Mouse (Mus musculus) hindbrain, postnatal 0 days (tissue): ENCODE results near the gene Gm21958. TPM values are rescaled to one million over a fixed set of nuclear protein-coding genes. Genes with fewer than 3 reads are reported as not detected.

Source experiments
- ATAC-seq: fragments of 200-750 bp; cut with Nextera tagmentation; 2 replicates; pipeline ENCODE4 v1.8.0; 2017; ENCODE audit warnings: mild to moderate bottlenecking, moderate TSS enrichment, moderate library complexity
- DNase-seq: peaks from one replicate; pipeline ENCODE4 v3.0.0-alpha.2; 2015; ENCODE audit warnings: low spot score
- H3K27ac ChIP-seq: fragments of 300-500 bp; sonication (generic); 2 replicates; pipeline ENCODE4 v1.5.1; 2014; ENCODE audit warnings: mild to moderate bottlenecking
- H3K27me3 ChIP-seq: fragments of 300-500 bp; sonication (generic); 2 replicates; pipeline ENCODE4 v1.6.1; 2014; ENCODE audit warnings: low read length, mixed read lengths; ENCODE audit not compliant: insufficient read depth
- H3K36me3 ChIP-seq: fragments of 300-500 bp; sonication (generic); 2 replicates; pipeline ENCODE4 v1.6.1; 2014; ENCODE audit warnings: low read length, mixed read lengths; ENCODE audit not compliant: insufficient read depth
- H3K4me1 ChIP-seq: fragments of 300-500 bp; sonication (generic); 2 replicates; pipeline ENCODE4 v1.6.1; 2014; ENCODE audit warnings: antibody characterized with exemption, low read length, mixed read lengths; ENCODE audit not compliant: insufficient read depth
- H3K4me2 ChIP-seq: fragments of 300-500 bp; sonication (generic); 2 replicates; pipeline ENCODE4 v1.6.1; 2014; ENCODE audit warnings: low read depth, mild to moderate bottlenecking, low read length, moderate library complexity, mixed read lengths
- H3K4me3 ChIP-seq: fragments of 300-500 bp; sonication (generic); 2 replicates; pipeline ENCODE4 v1.5.1; 2014; ENCODE audit warnings: low read length
- H3K9ac ChIP-seq: fragments of 300-500 bp; sonication (generic); replicated peaks from 2 replicates; pipeline ENCODE4 v1.6.1; 2014; ENCODE audit warnings: mild to moderate bottlenecking, low read length, moderate library complexity, mixed read lengths
- H3K9me3 ChIP-seq: fragments of 300-500 bp; sonication (generic); 2 replicates; pipeline ENCODE4 v1.6.1; 2016; ENCODE audit warnings: low read length, mixed read lengths
- CTCF ChIP-seq: IDR thresholded peaks from 2 replicates; pipeline ENCODE4 v1.5.1; 2016; ENCODE audit warnings: antibody characterized with exemption, control low read depth, low read depth
- WGBS: fragments of 180-500 bp; shearing (Covaris S2); extraction: QIAGEN DNeasy Blood & Tissue Kit; methylation state at CpG from one replicate; pipeline ENCODE4 v1.1.7; 2014; 5-methylcytosine and 5-hydroxymethylcytosine counted together
- polyA plus RNA-seq: library from polyadenylated mRNA; unstranded; fragments of >200 nt; fragmentation: Nextera tagmentation; extraction: Ambion mirVana; gene quantifications from 2 replicates; pipeline ENCODE4 v1.2.1, GENCODE M21; 2015
- total RNA-seq: library from RNA; depleted of rRNA; stranded (reverse); fragments of >200 nt; gene quantifications from 2 replicates; pipeline ENCODE4 v1.2.3, GENCODE M21; 2014

Gene Gm21958
- total and polyA plus RNA-seq, 2 experiments from 2014 or later = not detected

DNA sequence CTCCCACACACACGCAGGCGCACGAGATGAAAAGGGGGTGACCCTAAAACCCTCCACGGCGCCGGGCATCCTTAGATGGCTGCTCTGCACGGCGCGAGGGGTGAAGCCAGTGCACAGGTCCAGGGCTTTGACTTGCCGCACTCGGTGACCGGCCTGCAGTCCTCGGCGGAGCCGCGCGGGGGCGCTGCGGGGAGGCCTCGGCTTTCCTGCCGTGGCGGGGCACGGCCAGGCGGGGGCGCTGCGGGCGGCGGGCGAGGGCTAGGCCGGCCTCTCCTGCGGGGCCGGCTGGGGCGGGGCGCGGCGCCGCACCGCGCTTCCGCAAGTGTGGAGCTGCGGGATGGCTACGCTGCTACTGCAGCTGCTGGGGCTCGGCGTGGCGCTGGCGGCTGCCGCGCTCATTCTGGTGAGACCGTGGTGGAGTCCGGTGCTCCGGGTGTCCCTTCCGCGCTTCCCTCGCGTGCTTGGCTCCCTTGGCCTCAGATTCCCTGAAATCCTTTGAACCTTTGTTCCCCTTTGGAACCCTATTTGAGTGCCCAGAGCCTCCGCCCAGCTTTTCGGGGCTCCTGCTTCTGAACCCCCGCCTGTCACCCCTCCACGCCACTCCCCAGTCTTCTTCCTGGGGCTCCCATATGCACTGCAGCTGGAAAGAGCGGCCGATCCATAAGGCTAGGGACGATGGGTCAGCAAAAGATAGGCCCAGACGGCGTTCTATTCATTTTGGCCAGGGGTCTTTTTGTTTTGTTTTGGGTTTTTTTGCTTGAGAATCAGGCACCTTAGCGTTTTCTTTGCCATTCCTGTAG, 21.3 kb upstream of the Gm21958 start, which contains the start of the genes Exosc8 and Alg5:
Gene Exosc8, minus strand, starts transcription at position 147 of the 800 bp plus-strand sequence.
Gene Alg5, plus strand, starts transcription at position 293 of the 800 bp plus-strand sequence.
- Histone ChIP-seq H3K9me3 (no peaks in the 10 kb centered on the region), H3K27me3 (no peaks in the 10 kb centered on the region), H3K4me2 (peak within 1 kb of the TSS; percentile 93), H3K36me3 (peaks cover 29% of the 10 kb centered on the region), H3K4me1 (peaks cover 4% of the 10 kb centered on the region; the same call in 1 of the 2 replicates), H3K9ac (peak within 1 kb of the TSS; percentile 96), H3K27ac (peak within 1 kb of the TSS; percentile 99), H3K4me3 (peak within 1 kb of the TSS; percentile 90)
- under 1% methylated on average over 51 of the region's 65 CpGs for WGBS
- TF ChIP-seq CTCF = peak; percentile 74
- DNase-seq (peak; percentile 90), ATAC-seq (peak; percentile 93)

DNA sequence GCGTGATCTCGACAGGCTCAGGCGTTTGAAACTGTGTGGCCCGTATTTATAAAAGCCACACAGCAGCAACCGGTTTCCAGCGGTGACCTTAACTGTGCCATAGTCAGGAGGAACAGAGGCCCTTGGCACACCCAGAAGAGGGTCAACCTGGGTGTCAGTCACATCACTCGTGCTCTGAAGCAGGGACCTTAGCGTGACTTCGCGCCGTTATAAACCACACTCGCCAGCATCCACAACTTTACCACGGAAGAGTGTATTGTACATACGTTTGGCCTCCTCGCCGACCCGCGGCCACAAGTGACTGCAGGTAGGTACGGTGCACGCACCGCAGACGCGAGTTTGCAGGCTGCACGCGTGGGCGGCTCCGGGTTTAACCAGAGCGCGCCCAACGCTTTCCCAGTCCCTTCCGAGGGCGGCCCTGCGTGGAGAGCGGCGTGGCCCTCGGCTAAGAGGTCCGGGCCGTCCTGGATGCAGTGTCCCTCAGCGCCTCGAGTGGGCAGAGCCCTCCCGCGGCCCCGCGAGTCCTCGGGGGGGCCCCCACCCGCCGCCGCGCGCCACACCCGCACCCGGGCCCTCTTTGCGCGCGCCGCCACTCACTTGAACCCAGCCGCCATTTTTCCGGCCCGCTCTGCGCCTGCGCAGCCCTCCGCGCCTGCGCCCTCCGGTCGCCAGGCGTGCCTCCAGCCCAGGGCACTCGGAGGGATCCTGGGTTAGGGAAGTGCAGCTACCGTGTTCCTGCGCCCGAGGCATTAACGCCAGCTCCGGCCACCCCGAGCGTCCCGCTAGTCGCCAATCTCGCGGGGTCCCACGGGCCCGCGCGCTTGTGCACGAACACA, 20.5 kb upstream of the Gm21958 start:
- peak overlapping the region; percentile 93 for H3K4me2 ChIP-seq
- peaks cover 4% of the 10 kb centered on the region; the same call in 1 of the 2 replicates for H3K4me1 ChIP-seq
- DNase-seq = peak; percentile 94
- ATAC-seq = peak; percentile 95
- no peak for TF ChIP-seq CTCF
- H3K9me3 ChIP-seq = no peaks in the 10 kb centered on the region
- under 1% methylated on average over 83 of the region's 84 CpGs for WGBS
- peak overlapping the region; percentile 90 for H3K4me3 ChIP-seq
- H3K27me3 ChIP-seq = no peaks in the 10 kb centered on the region
- H3K27ac ChIP-seq = peak overlapping the region; percentile 99
- peak overlapping the region; percentile 96 for H3K9ac ChIP-seq
- peaks cover 34% of the 10 kb centered on the region for H3K36me3 ChIP-seq

DNA sequence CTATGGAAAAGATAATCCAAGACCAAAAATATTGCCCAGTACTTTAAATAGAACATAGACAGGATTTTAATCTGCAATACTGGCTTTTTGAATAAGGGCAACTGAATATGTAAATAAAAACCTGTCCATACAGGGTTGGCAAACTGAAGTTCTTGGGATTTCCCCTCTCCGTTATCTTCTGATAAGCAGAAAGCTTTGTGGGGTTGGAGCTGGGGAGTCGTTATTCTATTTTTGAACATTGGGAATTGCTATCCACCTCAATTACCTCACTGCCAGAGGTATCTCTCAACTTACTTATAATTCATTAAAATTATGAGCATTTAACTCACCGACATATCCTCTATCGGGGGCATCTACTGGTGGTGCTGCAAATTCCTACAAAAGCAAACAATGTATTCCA, 18.2 kb upstream of the Gm21958 start:
- 95% methylated on average over 4 of the region's 4 CpGs for WGBS

DNA sequence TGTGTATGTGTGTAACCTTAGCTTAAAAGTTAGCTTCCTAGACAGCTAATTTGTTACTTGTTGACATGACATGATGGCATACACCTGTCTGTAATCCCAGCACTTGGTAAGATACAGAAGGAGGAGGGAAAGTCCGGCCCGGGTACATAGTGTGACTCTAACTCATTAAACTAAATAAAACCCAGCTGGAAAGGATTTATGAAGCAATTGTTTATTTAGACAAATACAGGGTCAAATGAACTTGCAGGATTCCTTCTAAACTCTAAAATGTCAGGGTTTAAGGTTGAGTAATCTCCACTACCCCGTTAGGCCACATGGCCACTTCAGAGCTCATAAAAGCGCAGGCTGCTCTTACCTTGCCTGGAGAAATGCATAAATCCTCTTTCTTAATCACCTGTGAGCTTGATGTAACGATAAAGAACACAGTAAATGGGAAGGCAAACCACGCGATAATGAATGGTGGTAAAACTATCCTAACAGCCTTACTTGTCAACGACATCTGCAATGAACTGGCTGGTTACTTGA, 17.5 kb upstream of the Gm21958 start:
- H3K9me3 ChIP-seq = no peaks in the 10 kb centered on the region
- no peak overlapping the region for H3K9ac ChIP-seq
- no peaks in the 10 kb centered on the region for H3K27me3 ChIP-seq
- no peak for TF ChIP-seq CTCF
- 93% methylated on average over 8 of the region's 8 CpGs for WGBS
- H3K36me3 ChIP-seq = peaks cover 62% of the 10 kb centered on the region
- no peak overlapping the region for H3K4me3 ChIP-seq
- no peak for DNase-seq
- peaks cover 4% of the 10 kb centered on the region; the same call in 1 of the 2 replicates for H3K4me1 ChIP-seq
- no peak for ATAC-seq
- no peak overlapping the region for H3K27ac ChIP-seq
- H3K4me2 ChIP-seq = no peak overlapping the region

More for the DNA sequence above, 18.2 kb upstream of the Gm21958 start:
- Histone ChIP-seq H3K9ac (no peak overlapping the region), H3K4me1 (peaks cover 4% of the 10 kb centered on the region; the same call in 1 of the 2 replicates), H3K9me3 (no peaks in the 10 kb centered on the region), H3K27ac (no peak overlapping the region), H3K4me3 (no peak overlapping the region), H3K4me2 (no peak overlapping the region), H3K36me3 (peaks cover 56% of the 10 kb centered on the region), H3K27me3 (no peaks in the 10 kb centered on the region)
- no peak for DNase-seq
- TF ChIP-seq CTCF = no peak
- ATAC-seq = no peak

DNA sequence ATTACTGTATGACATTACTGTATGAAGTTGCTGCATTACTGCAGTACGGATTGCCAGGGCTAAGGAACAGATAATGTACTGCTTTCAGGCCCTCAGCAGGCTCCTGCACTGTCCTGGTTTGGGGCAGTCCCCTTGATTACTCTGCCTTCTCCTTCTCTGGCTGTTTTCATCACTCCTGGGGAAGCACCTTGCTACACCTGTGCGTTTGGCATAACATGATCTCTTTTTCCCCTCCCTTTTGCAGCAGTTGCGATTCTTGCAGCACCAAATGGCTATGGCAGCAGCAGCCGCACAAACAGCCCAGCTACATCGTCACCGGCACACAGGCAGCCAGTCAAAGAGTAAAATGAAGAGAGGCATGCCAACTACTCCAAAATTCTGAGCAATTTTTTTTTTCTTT, 13.9 kb upstream of the Gm21958 start:
- no peak for DNase-seq
- whole genome bisulfite sequencing = 91% methylated on average over 6 of the region's 6 CpGs
- H3K27me3 ChIP-seq = no peaks in the 10 kb centered on the region
- no peaks in the 10 kb centered on the region for H3K4me1 ChIP-seq
- no peak overlapping the region for H3K9ac ChIP-seq
- no peak overlapping the region for H3K27ac ChIP-seq
- no peak for ATAC-seq
- no peak overlapping the region for H3K4me3 ChIP-seq
- H3K36me3 ChIP-seq = peaks cover 66% of the 10 kb centered on the region
- TF ChIP-seq CTCF = no peak
- H3K4me2 ChIP-seq = no peak overlapping the region
- no peaks in the 10 kb centered on the region for H3K9me3 ChIP-seq

DNA sequence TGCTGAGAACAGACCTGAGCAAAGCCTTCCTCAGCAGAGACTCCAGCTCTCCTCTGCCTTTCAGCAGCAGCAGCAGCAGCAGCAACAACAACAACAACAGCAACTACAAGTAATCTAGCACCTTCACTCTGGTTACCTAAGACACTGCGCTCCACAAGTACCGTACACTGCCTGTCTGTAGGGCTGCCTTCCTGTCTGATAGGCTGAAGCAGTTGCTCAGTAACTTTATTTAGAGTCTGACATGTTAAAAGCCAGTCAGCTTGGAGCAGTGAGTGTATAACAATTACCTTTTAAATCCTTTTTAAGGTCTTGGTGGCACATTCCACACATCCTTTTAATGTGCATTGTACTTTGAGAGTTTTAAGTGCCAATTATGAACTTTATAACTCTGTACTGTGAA, 13.4 kb upstream of the Gm21958 start:
- Histone ChIP-seq H3K9ac (no peak overlapping the region), H3K9me3 (no peaks in the 10 kb centered on the region), H3K27ac (no peak overlapping the region), H3K4me1 (no peaks in the 10 kb centered on the region), H3K4me3 (no peak overlapping the region), H3K27me3 (no peaks in the 10 kb centered on the region), H3K4me2 (no peak overlapping the region), H3K36me3 (peaks cover 64% of the 10 kb centered on the region)
- ATAC-seq = no peak
- DNase-seq = no peak
- no peak for TF ChIP-seq CTCF
- 96% methylated on average over 2 of the region's 2 CpGs for WGBS
